Mouse (Mus musculus) lung, postnatal 14 days (tissue): ENCODE data around the gene Resf1.
"Not testable (repeated sequence)": the region's sequence is repeated elsewhere in the genome, so short reads cannot be mapped to it uniquely, and the experiment has no call there.

Experiments
- DNase-seq: peaks from one replicate; pipeline ENCODE4 v3.0.0; 2021

Resf1 gene

DNA sequence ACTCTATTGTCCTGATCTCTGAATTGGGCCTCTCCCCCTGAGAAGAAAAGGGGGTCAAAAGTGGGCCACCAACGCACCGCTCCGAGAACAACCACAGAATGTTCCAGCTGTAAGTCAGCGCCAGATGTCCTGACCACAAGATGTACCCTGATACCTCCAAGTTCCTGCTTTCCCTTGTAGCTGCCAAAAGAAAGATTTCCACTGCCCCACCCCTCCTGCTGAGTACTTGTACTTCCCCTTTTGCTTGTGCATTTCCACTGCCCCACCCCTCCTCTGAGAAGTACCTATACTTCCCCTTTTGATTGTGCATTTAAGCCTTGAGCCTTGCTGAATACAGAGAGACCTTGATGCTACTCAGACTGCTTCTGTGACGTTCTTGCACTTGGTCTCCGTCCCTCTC lies 39.0 kb downstream of the Resf1 start:
- not testable (repeated sequence) for DNase-seq

- DNase-seq, result no peak
These were observed 45.7 kb downstream of the Resf1 start for GRCm38 (mm10) chr6:149354826-149355495.

GRCm38 (mm10) chr6:149355799-149356198 lies 46.6 kb downstream of the Resf1 start:
- not testable (repeated sequence) for DNase-seq

DNA sequence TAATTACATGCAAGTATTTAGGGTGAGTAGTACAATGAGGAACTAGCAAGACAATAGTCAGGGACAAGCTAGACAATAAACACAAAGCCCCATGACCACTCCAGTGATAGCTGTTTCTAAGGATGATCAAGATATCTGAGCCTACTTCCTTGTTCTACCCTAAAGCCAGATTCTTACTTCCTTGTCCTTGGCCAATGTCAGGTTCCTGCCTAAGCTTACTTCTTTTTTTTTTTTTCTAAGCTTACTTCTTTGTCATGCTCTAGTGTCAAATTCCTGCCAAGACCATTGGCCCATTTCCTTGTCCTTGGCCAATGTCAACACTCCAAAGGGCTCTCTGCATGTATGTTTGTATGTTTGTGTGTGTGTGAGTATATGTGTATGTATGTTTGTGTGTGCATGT lies 47.9 kb downstream of the Resf1 start:
- DNase-seq, result no peak

DNA sequence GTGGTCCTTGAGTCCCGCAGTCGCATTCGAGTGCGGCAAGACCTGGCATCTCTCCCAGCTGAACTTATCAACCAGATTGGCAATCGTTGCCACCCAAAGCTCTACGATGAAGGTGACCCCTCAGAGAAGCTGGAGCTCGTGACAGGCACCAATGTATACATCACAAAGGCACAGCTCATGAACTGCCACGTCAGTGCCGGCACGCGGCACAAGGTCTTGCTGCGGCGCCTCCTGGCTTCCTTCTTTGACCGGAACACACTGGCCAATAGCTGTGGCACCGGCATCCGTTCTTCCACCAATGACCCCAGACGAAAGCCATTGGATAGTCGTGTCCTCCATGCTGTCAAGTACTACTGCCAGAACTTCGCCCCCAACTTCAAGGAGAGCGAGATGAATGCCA lies 53.3 kb downstream of the Resf1 start:
- DNase-seq, result not testable (repeated sequence)

GRCm38 (mm10) chr6:149365975-149366374 lies 56.8 kb downstream of the Resf1 start:
- DNase-seq, result not testable (repeated sequence)

DNA sequence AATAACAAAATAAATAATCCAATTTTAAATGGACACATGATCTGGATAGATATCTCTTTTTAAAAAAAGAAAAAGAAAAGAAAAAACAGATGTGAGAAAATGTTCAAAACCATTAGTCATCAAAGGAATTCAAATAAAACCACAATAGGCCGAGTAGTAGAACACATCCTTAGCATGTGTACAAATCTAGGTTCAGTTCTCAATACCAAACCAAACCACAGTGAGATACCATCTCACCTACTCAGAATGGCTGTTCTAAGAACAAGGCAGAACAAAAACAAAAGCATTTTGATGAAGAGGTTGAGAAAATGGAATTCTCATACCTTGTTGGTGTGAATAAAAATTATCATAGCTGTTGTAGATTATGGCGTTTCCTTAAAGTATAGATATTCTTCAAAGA lies 57.2 kb downstream of the Resf1 start:
- DNase-seq, result no peak

- peak; percentile 82 for DNase-seq
These were observed 65.8 kb downstream of the Resf1 start for GRCm38 (mm10) chr6:149374986-149375457.

DNA sequence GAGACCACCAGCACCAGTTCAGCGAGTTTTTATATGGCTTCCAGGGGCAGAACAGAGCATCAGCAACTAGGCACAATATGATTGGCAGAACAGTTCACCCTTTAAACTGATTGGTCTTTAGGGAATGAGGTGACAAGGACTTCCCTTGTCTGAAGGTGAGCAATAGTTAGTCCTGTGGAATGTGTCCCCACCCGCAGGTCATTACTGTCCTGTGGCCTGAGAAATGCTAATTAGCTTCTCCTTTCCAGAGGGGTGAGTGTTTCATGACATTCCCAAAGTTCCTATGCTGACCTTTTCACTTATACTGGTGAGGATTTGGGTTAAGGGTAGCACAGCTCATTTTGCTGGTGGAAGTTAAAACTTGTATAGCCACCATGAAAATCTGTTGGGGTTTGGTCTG lies 74.3 kb downstream of the Resf1 start:
- DNase-seq, result no peak
